Comparison of ENCODE assay signal across 24 mouse cellular contexts in the genomic region with DNA sequence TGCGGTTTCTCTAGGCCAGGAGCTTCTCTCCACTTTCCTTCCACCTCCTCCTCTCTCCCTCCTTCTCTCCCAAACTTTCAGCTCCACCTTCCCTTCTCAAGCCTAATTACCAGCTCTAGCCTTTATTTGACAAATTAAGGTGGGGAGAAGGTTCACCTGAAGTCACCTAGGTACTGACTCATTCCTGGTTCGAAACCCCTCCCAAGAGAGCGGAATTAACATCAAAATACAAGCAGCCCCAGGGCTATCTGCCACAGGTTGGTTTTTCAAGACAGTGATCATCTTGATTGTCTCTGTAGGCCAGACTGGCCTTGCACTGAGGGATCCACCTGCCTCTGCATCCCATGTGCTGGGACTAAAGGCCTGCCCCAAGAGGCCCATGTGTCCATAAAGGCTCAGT.
"Had no signal": no experiment of that assay in that cellular context is flagged by ENCODE, and none has a peak within 500 bp of the region (broad histone marks: within the 10 kb centered on the region; RNA-seq: fewer than 3 reads in every experiment).

No protein-coding gene starts in this region.

- H3K9ac ChIP-seq: heart, embryonic 12.5 days; hindbrain, embryonic 12.5 days; hindbrain, embryonic 14.5 days; intestine, embryonic 15.5 days; kidney, embryonic 15.5 days; limb, embryonic 13.5 days; limb, embryonic 15.5 days; liver, embryonic 12.5 days; liver, embryonic 14.5 days had no signal

- H3K27ac ChIP-seq: heart, embryonic 10.5 days; hindbrain, embryonic 10.5 days; hindbrain, embryonic 12.5 days; hindbrain, embryonic 14.5 days; intestine, embryonic 15.5 days; kidney, embryonic 15.5 days; kidney, postnatal 0 days; limb, embryonic 13.5 days; limb, embryonic 15.5 days; liver, embryonic 12.5 days; liver, embryonic 14.5 days had no signal

- DNase-seq: gastrocnemius, postnatal 10 days; gastrocnemius, postnatal 25 days; heart, adult 18-20 months; heart, postnatal 10 days; heart, postnatal 4 days; kidney, adult 18-20 months; kidney, adult 8-10 months; kidney, postnatal 14 days; kidney, postnatal 36 days; layer of hippocampus, adult 9-11 months; layer of hippocampus, postnatal 36 days; left cerebral cortex, postnatal 4 days had no signal

- H3K36me3 ChIP-seq: heart, embryonic 10.5 days; heart, embryonic 12.5 days; intestine, embryonic 15.5 days; liver, embryonic 12.5 days had no signal

- H3K9me3 ChIP-seq: heart, embryonic 10.5 days; intestine, embryonic 15.5 days had no signal

- H3K4me1 ChIP-seq: heart, embryonic 10.5 days; heart, embryonic 12.5 days; hindbrain, embryonic 10.5 days; hindbrain, embryonic 12.5 days; intestine, embryonic 15.5 days; kidney, embryonic 15.5 days; limb, embryonic 13.5 days; limb, embryonic 15.5 days; liver, embryonic 12.5 days had no signal

- H3K4me3 ChIP-seq: heart, embryonic 10.5 days; heart, embryonic 12.5 days; hindbrain, embryonic 10.5 days; hindbrain, embryonic 12.5 days; intestine, embryonic 15.5 days; kidney, embryonic 15.5 days; limb, embryonic 13.5 days; limb, embryonic 15.5 days; liver, embryonic 12.5 days had no signal

- H3K27me3 ChIP-seq: heart, embryonic 12.5 days; hindbrain, embryonic 12.5 days; intestine, embryonic 15.5 days; kidney, embryonic 15.5 days; limb, embryonic 13.5 days; limb, embryonic 15.5 days; liver, embryonic 12.5 days had no signal
